Mouse (Mus musculus): ENCODE data around the gene Nradd. TPM values are rescaled to one million over a fixed set of nuclear protein-coding genes. Genes with fewer than 3 reads are reported as not detected.

Gene Nradd
- 11.8 TPM for polyA plus RNA-seq (2014; fragmentation: Illumina TruSeq; extraction: RNeasy Lipid Tissue Mini Kit (QIAGEN cat#74804); ENCODE audit: low read depth, low replicate concordance)

DNA sequence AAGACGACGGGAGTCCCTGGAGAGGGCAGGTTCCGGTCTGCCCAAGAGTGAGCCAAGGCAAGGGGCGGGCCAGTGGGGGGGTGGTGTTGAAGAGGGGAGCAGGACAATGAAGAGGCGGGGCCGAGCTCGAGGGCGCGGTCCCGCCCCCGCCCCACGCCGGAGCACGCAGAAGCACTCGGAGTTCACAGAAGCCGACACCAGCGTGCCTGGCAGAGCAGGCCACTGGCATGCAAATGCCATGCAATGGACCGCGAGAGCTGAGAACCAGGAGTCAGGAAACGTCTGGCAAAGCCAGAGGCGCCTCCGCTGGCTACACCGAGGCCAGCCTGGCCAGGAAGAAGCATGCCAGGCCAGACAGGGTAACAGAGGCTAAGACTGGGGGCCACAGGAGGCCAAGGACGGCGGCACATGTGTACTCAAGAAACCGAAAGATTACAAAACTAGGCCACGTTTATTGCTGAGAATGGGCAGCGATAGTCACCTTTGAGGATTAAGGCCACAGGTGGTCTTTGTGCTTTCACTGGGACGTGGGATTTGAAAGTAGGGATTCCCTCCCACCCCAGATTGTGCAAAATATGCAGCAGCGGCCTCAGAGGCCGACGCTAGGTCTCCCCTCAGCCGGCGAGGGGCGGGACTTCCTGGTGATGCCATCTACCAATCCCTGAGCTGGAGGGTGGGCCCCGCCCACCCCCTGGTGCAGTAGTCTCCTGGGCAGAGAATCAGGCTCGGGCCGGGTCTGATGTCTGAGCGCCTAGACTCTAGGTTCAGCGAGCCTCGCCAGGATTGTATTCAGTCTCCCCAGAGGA lies at the start of gene Nradd:
Gene Nradd, minus strand, starts transcription at position 92 of the 806 bp plus-strand sequence.

DNA sequence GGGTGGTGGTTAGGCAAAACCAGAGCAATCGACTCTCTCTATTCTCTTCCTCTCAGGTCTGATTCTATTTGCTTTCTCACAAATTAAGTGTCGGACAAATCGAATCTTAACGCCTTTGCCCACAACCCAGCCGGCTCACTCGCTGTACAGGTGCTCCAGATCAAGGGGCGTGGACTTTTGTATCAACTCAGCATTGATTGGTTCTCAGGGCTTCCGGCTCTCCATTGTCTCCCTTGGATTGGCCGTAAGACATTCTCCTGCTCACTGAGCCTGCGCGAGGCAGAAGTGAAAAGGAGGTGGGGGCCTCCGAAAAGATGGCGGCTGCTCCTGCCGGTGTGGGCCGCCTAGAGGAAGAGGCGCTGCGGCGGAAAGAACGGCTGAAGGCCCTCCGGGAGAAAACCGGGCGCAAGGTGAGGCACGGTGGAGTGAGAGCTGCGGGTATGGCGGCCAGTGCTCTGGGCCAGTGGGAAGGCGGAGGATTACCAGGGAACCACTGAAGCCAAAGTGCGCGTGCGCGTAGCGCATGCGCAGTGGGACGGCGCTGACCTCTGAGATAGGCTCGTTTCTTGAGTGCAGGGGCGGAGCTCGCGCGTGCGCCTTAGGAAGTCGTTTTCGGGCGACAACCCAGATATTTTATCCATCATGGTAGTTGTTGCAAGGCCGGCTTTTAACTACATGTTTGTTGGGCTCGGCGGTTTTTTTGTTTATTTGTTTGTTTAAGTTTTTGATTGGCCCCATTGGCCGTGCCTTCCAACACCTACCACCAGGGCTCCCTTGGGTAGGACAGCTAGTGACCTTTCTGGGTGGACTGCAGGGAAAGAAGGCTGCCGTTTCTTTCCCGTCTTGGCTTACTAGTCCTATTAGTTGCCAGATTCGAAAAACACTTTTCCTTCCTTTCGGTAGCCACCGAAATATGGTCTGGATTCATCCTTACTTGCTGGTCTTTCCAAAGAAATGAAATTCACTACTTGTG lies 32.3 kb upstream of the Nradd start, which contains the start of gene Ccdc12:
Gene Ccdc12, plus strand, starts transcription at position 255 of the 973 bp plus-strand sequence.

DNA sequence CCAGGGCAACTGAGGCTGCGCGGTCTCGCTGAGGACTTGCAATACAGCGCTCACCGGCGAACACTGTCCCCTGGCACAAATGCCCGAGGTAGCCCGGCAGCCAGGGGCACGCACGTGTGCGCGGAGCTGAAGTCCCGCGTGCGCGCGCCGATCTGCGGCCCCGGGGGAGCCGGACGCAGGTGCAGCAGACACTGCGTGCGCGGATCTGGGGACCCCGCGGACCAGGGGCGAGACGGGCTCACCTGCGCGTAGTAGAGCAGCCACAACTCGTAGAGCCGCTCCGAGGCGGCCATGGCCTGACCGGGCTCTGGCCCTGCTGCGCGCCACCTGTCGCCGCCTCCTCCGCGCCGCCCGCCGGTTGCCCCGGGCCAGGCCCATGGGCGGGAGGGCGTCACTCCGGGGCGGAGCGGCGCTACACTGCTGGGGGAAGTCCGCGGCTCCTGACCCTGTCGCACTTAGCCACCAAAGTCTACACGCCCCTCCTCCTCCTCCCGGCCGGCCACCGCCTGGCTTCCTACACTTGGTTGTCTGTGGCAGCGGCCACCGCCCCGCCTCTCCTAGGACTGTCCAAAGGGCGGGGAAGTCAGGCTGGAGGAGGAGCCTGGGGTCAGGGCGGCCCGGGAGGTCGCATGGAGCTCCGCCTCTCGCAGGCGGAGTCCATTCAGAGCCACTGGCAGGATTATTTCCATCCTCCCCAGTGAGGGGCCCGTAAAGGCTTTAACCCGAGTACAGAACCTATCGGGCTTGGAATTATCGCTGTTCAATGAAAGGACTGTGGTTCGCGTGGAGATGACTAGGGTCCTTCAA lies 29.6 kb upstream of the Nradd start, which contains the start of gene Nbeal2:
Gene Nbeal2, minus strand, starts transcription at position 507 of the 807 bp plus-strand sequence.

Other genes with a start within 250 kb of the Nradd start
- 30.8 TPM for gene Ptpn23, start 216.2 kb downstream of the Nradd start, polyA plus RNA-seq (2014; fragmentation: Illumina TruSeq; extraction: RNeasy Lipid Tissue Mini Kit (QIAGEN cat#74804); ENCODE audit: low read depth, low replicate concordance)
- not detected for gene Ngp, start 204.7 kb downstream of the Nradd start, polyA plus RNA-seq (2014; fragmentation: Illumina TruSeq; extraction: RNeasy Lipid Tissue Mini Kit (QIAGEN cat#74804); ENCODE audit: low read depth, low replicate concordance)
- gene Klhl18, start 147.8 kb downstream of the Nradd start, polyA plus RNA-seq (2014; fragmentation: Illumina TruSeq; extraction: RNeasy Lipid Tissue Mini Kit (QIAGEN cat#74804); ENCODE audit: low read depth, low replicate concordance), result 10.0 TPM
- 9.6 TPM for gene Kif9, start 147.5 kb downstream of the Nradd start, polyA plus RNA-seq (2014; fragmentation: Illumina TruSeq; extraction: RNeasy Lipid Tissue Mini Kit (QIAGEN cat#74804); ENCODE audit: low read depth, low replicate concordance)
- gene Setd2, start 91.9 kb downstream of the Nradd start, polyA plus RNA-seq (2014; fragmentation: Illumina TruSeq; extraction: RNeasy Lipid Tissue Mini Kit (QIAGEN cat#74804); ENCODE audit: low read depth, low replicate concordance), result 36.5 TPM
- 10.3 TPM for gene Nbeal2, start 29.7 kb upstream of the Nradd start, polyA plus RNA-seq (2014; fragmentation: Illumina TruSeq; extraction: RNeasy Lipid Tissue Mini Kit (QIAGEN cat#74804); ENCODE audit: low read depth, low replicate concordance)
- gene Ccdc12, start 32.1 kb upstream of the Nradd start, polyA plus RNA-seq (2014; fragmentation: Illumina TruSeq; extraction: RNeasy Lipid Tissue Mini Kit (QIAGEN cat#74804); ENCODE audit: low read depth, low replicate concordance), result 64.3 TPM
- gene Myl3, start 117.4 kb upstream of the Nradd start, polyA plus RNA-seq (2014; fragmentation: Illumina TruSeq; extraction: RNeasy Lipid Tissue Mini Kit (QIAGEN cat#74804); ENCODE audit: low read depth, low replicate concordance), result not detected
- 6.6 TPM for gene Pth1r, start 122.7 kb upstream of the Nradd start, polyA plus RNA-seq (2014; fragmentation: Illumina TruSeq; extraction: RNeasy Lipid Tissue Mini Kit (QIAGEN cat#74804); ENCODE audit: low read depth, low replicate concordance)
- 1.1 TPM for gene Prss42, start 173.7 kb upstream of the Nradd start, polyA plus RNA-seq (2014; fragmentation: Illumina TruSeq; extraction: RNeasy Lipid Tissue Mini Kit (QIAGEN cat#74804); ENCODE audit: low read depth, low replicate concordance)
- gene Prss44, start 189.5 kb upstream of the Nradd start, polyA plus RNA-seq (2014; fragmentation: Illumina TruSeq; extraction: RNeasy Lipid Tissue Mini Kit (QIAGEN cat#74804); ENCODE audit: low read depth, low replicate concordance), result 0.50 TPM
- gene Prss43, start 202.2 kb upstream of the Nradd start, polyA plus RNA-seq (2014; fragmentation: Illumina TruSeq; extraction: RNeasy Lipid Tissue Mini Kit (QIAGEN cat#74804); ENCODE audit: low read depth, low replicate concordance), result 0.55 TPM
- gene Prss45, start 210.1 kb upstream of the Nradd start, polyA plus RNA-seq (2014; fragmentation: Illumina TruSeq; extraction: RNeasy Lipid Tissue Mini Kit (QIAGEN cat#74804); ENCODE audit: low read depth, low replicate concordance), result 0.77 TPM
- 1.9 TPM for gene Prss46, start 220.1 kb upstream of the Nradd start, polyA plus RNA-seq (2014; fragmentation: Illumina TruSeq; extraction: RNeasy Lipid Tissue Mini Kit (QIAGEN cat#74804); ENCODE audit: low read depth, low replicate concordance)
- gene Prss50, start 233.5 kb upstream of the Nradd start, polyA plus RNA-seq (2014; fragmentation: Illumina TruSeq; extraction: RNeasy Lipid Tissue Mini Kit (QIAGEN cat#74804); ENCODE audit: low read depth, low replicate concordance), result 0.56 TPM